Mouse (Mus musculus): ENCODE measurements around the gene Tomm22. TPM values are rescaled to one million over a fixed set of nuclear protein-coding genes. Genes with fewer than 3 reads are reported as not detected.

Tomm22 gene
- total RNA-seq (2023), result 99.1 TPM

DNA sequence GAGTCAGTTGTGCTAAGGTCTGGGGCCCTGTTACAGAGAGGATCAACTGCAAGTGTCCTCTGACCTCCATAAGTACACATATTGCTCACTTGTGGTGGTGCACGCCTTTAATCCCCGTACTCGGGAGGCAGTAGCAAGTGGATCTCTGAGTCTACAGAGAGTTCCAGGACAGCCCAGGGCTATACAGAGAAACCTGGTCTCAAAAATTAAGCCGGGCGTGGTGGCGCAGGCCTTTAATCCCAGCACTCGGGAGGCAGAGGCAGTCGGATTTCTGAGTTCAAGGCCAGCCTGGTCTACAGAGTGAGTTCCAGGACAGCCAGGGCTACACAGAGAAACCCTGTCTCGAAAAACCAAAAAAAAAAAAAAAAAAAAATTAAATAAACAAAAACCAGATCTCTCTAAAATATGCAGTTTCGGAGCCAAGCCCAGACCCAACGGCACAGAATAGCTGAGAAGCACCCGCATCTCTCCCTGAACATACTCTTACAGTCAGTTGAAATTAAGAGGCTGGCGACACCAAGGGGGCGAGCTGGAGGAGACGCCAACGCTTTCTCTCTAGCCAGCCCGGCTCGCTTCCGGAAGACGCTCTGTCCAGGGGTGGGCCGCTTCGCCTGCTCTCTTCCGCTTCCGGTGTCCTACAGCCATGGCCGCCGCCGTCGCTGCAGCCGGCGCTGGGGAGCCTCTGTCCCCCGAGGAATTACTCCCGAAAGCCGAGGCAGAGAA, at the start of gene Tomm22:
Gene Tomm22 (plus strand): TSS at position 613 of the 723 bp plus-strand sequence.

DNA sequence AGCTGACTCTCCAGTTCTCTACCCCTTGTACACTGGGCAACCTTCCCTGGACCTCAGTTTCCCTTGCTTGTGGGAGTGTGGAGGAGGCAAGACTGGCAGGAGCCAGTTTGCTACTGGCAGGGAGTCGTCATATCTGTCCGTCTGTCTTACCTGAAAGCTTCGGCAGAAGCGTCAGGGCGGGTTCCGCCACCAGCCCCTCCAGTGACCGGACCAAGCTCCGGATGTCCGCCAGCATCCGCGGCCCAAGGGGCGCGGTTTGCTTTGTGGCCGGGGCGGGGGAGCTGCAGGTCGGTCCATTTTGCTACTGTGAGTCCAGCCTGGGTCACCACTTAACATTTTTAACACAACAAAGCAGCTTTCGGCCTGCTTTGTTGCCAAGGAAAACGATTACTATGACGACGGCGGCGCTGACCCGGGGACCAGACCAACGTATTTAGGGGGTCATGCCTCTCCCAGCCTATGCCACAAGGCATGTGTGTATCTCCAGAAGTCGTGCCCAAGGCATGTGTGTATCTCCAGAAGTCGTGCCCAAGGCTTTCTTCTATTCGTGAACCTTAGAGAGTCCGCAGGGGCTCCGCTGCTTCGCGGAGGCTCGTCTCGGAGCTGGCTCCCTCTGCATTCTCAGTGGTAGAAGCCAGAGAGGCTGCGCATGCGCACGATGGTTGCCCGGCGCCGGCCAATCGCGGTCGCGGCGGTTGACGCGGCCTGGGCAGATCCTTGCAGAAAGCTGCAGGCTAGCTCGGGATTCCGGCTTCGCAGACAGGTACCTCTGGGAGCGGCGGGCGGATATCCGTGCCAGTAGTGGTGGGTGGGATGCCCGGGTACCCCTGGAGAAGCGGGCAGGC, 11.9 kb upstream of the Tomm22 start, which contains the start of the genes Fam227a and Cby1:
Gene Fam227a (minus strand): TSS at position 426 of the 845 bp plus-strand sequence.
Gene Cby1 (plus strand): TSS at position 669 of the 845 bp plus-strand sequence.

GRCm38 (mm10) chr15:79687646-79688267, 17.1 kb downstream of the Tomm22 start, which contains the start of gene Josd1:
TSS of gene Josd1 (minus strand) at chr15:79687919.

GRCm38 (mm10) chr15:79690426-79691022, 19.9 kb downstream of the Tomm22 start, which contains the start of gene Gtpbp1:
TSS of gene Gtpbp1 (plus strand) at chr15:79690845.

Other genes with a start within 250 kb of the Tomm22 start
- 73.7 TPM for gene Csnk1e, start 215.3 kb upstream of the Tomm22 start, total RNA-seq (2023)
- gene Kcnj4, start 165.6 kb upstream of the Tomm22 start, total RNA-seq (2023), result not detected
- gene Kdelr3, start 154.4 kb upstream of the Tomm22 start, total RNA-seq (2023), result not detected
- gene Ddx17, start 124.1 kb upstream of the Tomm22 start, total RNA-seq (2023), result 302 TPM
- not detected for gene Dmc1, start 65.8 kb upstream of the Tomm22 start, total RNA-seq (2023)
- 0.47 TPM for gene Fam227a, start 11.9 kb upstream of the Tomm22 start, total RNA-seq (2023)
- gene Cby1, start 11.7 kb upstream of the Tomm22 start, total RNA-seq (2023), result 6.7 TPM
- 24.4 TPM for gene Josd1, start 17.1 kb downstream of the Tomm22 start, total RNA-seq (2023)
- 126 TPM for gene Gtpbp1, start 20.0 kb downstream of the Tomm22 start, total RNA-seq (2023)
- gene Sun2, start 71.7 kb downstream of the Tomm22 start, total RNA-seq (2023), result 426 TPM
- gene Dnal4, start 107.0 kb downstream of the Tomm22 start, total RNA-seq (2023), result 6.8 TPM
- gene Nptxr, start 133.9 kb downstream of the Tomm22 start, total RNA-seq (2023), result 0.33 TPM
- gene Npcd, start 163.4 kb downstream of the Tomm22 start, total RNA-seq (2023), result not detected
- gene Cbx6, start 163.8 kb downstream of the Tomm22 start, total RNA-seq (2023), result 20.6 TPM
- gene Apobec3, start 220.8 kb downstream of the Tomm22 start, total RNA-seq (2023), result 91.8 TPM